Mouse (Mus musculus): ENCODE results near the gene Mospd3. TPM values are rescaled to one million over a fixed set of nuclear protein-coding genes. Genes with fewer than 3 reads are reported as not detected.

Mospd3 gene
- polyA plus RNA-seq, 1 experiment from 2014 or later = 81.7 TPM

DNA sequence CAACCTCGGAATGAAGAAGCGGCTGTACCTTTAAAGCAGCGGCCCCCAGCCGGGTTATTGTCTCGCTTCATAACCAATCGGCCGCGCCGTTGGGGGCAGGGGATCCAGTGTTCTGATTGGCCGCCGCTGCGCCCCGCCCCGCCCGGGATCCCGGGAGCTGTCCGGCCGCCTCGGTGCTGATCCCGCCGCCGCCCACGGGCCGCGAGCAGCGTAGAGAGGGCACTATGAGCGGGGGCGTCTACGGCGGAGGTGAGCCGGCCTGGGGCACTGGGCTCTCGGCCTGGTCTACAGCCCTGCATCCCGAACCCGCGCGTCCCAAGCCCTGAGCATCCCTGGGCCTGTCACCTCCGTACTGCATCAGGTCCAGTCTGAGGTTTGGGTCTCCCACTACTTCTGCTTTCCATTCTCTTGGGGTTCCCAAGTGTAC lies 47.4 kb downstream of the Mospd3 start, which contains the start of gene Actl6b:
Gene Actl6b (plus strand): TSS at position 107 of the 427 bp plus-strand sequence.
- DNase-seq (ENCODE audit: low spot score) (peak; percentile 90), ATAC-seq (ENCODE audit: low FRiP score) (peak; percentile 94)
- WGBS = 0% methylated on average over 37 of the region's 37 CpGs
- Histone ChIP-seq H3K9me3 (ENCODE audit: control insufficient read depth, low read length) (no peaks in the 10 kb centered on the region), H3K4me1 (replicated peaks; ENCODE audit: control insufficient read depth, insufficient read depth, low read length) (peaks cover 11% of the 10 kb centered on the region), H3K4me3 (replicated peaks; ENCODE audit: low read length) (peak within 1 kb of the TSS; percentile 69), H3K9ac (peak within 1 kb of the TSS; percentile 86), H3K27me3 (ENCODE audit: control insufficient read depth, insufficient read depth, low read length) (no peaks in the 10 kb centered on the region), H3K36me3 (replicated peaks; ENCODE audit: control insufficient read depth, insufficient read depth) (no peaks in the 10 kb centered on the region), H3K27ac (peak within 1 kb of the TSS; percentile 87), H3K4me2 (replicated peaks) (peak within 1 kb of the TSS; percentile 83)

DNA sequence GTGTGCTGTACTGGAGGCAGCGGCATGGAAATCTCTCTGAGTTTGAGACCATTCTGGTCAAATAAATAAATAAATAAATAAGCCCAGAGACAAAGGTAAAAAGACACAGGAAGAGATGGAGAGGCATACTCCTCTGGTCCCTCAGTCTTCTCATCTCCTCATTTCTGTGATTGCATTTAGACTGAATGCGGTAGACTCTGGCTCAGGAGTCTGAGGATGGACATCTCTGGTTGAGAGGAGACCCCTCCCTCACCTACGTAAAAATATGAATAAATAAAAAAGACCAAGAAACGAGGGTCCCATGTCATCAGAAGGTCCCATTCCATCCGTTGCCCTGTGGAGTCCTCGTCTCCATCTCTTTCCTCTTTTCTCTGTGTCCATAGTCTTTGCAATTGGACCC lies 47.9 kb downstream of the Mospd3 start:
- 21% methylated on average over 6 of the region's 6 CpGs for WGBS
- Histone ChIP-seq H3K27me3 (ENCODE audit: control insufficient read depth, insufficient read depth, low read length) (no peaks in the 10 kb centered on the region), H3K4me2 (replicated peaks) (peak overlapping the region; percentile 83), H3K36me3 (replicated peaks; ENCODE audit: control insufficient read depth, insufficient read depth) (no peaks in the 10 kb centered on the region), H3K27ac (peak overlapping the region; percentile 87), H3K9me3 (ENCODE audit: control insufficient read depth, low read length) (no peaks in the 10 kb centered on the region), H3K4me3 (replicated peaks; ENCODE audit: low read length) (peak overlapping the region; percentile 69), H3K4me1 (replicated peaks; ENCODE audit: control insufficient read depth, insufficient read depth, low read length) (peaks cover 11% of the 10 kb centered on the region), H3K9ac (peak overlapping the region; percentile 86)
- peak; percentile 58 for ATAC-seq (ENCODE audit: low FRiP score)
- no peak for DNase-seq (ENCODE audit: low spot score)

DNA sequence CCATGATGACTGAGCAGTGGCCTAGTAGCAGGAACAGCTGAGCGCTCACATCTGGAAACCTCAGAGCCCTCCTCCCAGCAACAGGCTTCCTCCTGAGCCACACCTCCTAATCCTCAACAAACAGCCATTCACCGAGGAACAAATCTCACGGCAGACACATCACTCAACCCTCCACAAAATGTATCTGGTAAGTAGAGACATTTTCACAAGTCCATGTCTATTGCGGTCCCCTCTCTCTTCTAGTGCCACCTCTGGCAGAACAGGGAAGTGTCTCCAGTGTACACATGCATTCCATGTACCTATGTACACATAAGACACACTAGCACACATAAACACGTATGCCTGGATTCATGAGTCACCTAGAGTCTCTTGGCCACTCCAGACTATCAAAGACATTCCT lies 49.7 kb downstream of the Mospd3 start:
- H3K4me3 ChIP-seq (replicated peaks; ENCODE audit: low read length) = no peak overlapping the region
- 76% methylated on average over 5 of the region's 5 CpGs for WGBS
- no peak overlapping the region for H3K27ac ChIP-seq

DNA sequence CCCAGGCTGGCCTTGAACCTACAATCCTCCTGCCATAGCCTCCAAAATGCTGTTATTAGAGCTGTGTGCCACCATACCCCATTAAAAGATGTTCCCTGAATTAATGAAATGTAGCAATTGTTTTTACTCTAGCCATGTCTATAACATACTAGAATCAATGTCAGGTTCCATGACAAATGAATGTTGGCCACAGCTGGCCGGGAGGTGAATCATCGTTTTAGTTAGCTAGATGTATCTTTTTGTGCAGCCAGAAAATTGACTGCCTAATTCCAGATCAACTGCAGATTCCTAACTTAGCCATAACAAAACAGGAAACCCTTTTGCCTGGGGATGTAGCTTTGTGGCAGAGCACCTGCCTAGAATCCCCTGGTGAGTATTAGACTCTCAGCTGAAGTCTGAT lies 51.0 kb downstream of the Mospd3 start:
- Histone ChIP-seq H3K4me1 (replicated peaks; ENCODE audit: control insufficient read depth, insufficient read depth, low read length) (peaks cover 9% of the 10 kb centered on the region), H3K27me3 (ENCODE audit: control insufficient read depth, insufficient read depth, low read length) (no peaks in the 10 kb centered on the region), H3K9me3 (ENCODE audit: control insufficient read depth, low read length) (no peaks in the 10 kb centered on the region), H3K4me2 (replicated peaks) (no peak overlapping the region), H3K27ac (no peak overlapping the region), H3K4me3 (replicated peaks; ENCODE audit: low read length) (no peak overlapping the region), H3K36me3 (replicated peaks; ENCODE audit: control insufficient read depth, insufficient read depth) (no peaks in the 10 kb centered on the region), H3K9ac (no peak overlapping the region)
- WGBS = 91% methylated on average over 2 of the region's 2 CpGs
- no peak for DNase-seq (ENCODE audit: low spot score)
- no peak for ATAC-seq (ENCODE audit: low FRiP score)

More for the DNA sequence above, 49.7 kb downstream of the Mospd3 start:
- Histone ChIP-seq H3K4me2 (replicated peaks) (no peak overlapping the region), H3K36me3 (replicated peaks; ENCODE audit: control insufficient read depth, insufficient read depth) (no peaks in the 10 kb centered on the region), H3K27me3 (ENCODE audit: control insufficient read depth, insufficient read depth, low read length) (no peaks in the 10 kb centered on the region), H3K9me3 (ENCODE audit: control insufficient read depth, low read length) (no peaks in the 10 kb centered on the region), H3K4me1 (replicated peaks; ENCODE audit: control insufficient read depth, insufficient read depth, low read length) (peaks cover 11% of the 10 kb centered on the region), H3K9ac (no peak overlapping the region)
- no peak for DNase-seq (ENCODE audit: low spot score)
- no peak for ATAC-seq (ENCODE audit: low FRiP score)

Other genes starting within 250 kb of the Mospd3 start
- gene Zan, start 124.0 kb downstream of the Mospd3 start, polyA plus RNA-seq (2014; fragmentation: Nextera tagmentation; extraction: Ambion mirVana) = 0.14 and 0.17 TPM in 2 replicates
- gene Pop7, start 98.5 kb downstream of the Mospd3 start, polyA plus RNA-seq (2014; fragmentation: Nextera tagmentation; extraction: Ambion mirVana) = 78.4 and 87.3 TPM in 2 replicates
- 14.2 and 16.0 TPM in 2 replicates for gene Gigyf1, start 82.5 kb downstream of the Mospd3 start, polyA plus RNA-seq (2014; fragmentation: Nextera tagmentation; extraction: Ambion mirVana)
- gene Epo, start 67.8 kb downstream of the Mospd3 start, polyA plus RNA-seq (2014; fragmentation: Nextera tagmentation; extraction: Ambion mirVana) = not detected in 2 replicates
- gene Gnb2, start 67.5 kb downstream of the Mospd3 start, polyA plus RNA-seq (2014; fragmentation: Nextera tagmentation; extraction: Ambion mirVana) = 593 and 621 TPM in 2 replicates
- gene Actl6b, start 47.5 kb downstream of the Mospd3 start, polyA plus RNA-seq (2014; fragmentation: Nextera tagmentation; extraction: Ambion mirVana) = 195 and 204 TPM in 2 replicates
- gene Tfr2, start 31.2 kb downstream of the Mospd3 start, polyA plus RNA-seq (2014; fragmentation: Nextera tagmentation; extraction: Ambion mirVana) = 5.3 and 5.6 TPM in 2 replicates
- 23.9 and 28.5 TPM in 2 replicates for gene Pcolce, start 12.7 kb upstream of the Mospd3 start, polyA plus RNA-seq (2014; fragmentation: Nextera tagmentation; extraction: Ambion mirVana)
- 0.12 TPM in 1 of 2 replicates, not detected in the other for gene Fbxo24, start 27.9 kb upstream of the Mospd3 start, polyA plus RNA-seq (2014; fragmentation: Nextera tagmentation; extraction: Ambion mirVana)
- gene Lrch4, start 28.1 kb upstream of the Mospd3 start, polyA plus RNA-seq (2014; fragmentation: Nextera tagmentation; extraction: Ambion mirVana) = 19.0 and 23.4 TPM in 2 replicates
- gene Gm20605, start 28.1 kb upstream of the Mospd3 start, polyA plus RNA-seq (2014; fragmentation: Nextera tagmentation; extraction: Ambion mirVana) = 5.3 and 6.5 TPM in 2 replicates
- 4.9 and 5.8 TPM in 2 replicates for gene Sap25, start 40.3 kb upstream of the Mospd3 start, polyA plus RNA-seq (2014; fragmentation: Nextera tagmentation; extraction: Ambion mirVana)
- 0.15 TPM in 1 of 2 replicates, not detected in the other for gene Irs3, start 44.7 kb upstream of the Mospd3 start, polyA plus RNA-seq (2014; fragmentation: Nextera tagmentation; extraction: Ambion mirVana)
- 11.8 and 12.2 TPM in 2 replicates for gene Agfg2, start 83.7 kb upstream of the Mospd3 start, polyA plus RNA-seq (2014; fragmentation: Nextera tagmentation; extraction: Ambion mirVana)
- 14.2 and 18.8 TPM in 2 replicates for gene Nyap1, start 140.5 kb upstream of the Mospd3 start, polyA plus RNA-seq (2014; fragmentation: Nextera tagmentation; extraction: Ambion mirVana)
- gene Tsc22d4, start 144.7 kb upstream of the Mospd3 start, polyA plus RNA-seq (2014; fragmentation: Nextera tagmentation; extraction: Ambion mirVana) = 67.6 and 72.8 TPM in 2 replicates
- gene Ppp1r35, start 177.8 kb upstream of the Mospd3 start, polyA plus RNA-seq (2014; fragmentation: Nextera tagmentation; extraction: Ambion mirVana) = 51.1 and 58.7 TPM in 2 replicates
- gene Mepce, start 186.6 kb upstream of the Mospd3 start, polyA plus RNA-seq (2014; fragmentation: Nextera tagmentation; extraction: Ambion mirVana) = 11.0 and 11.7 TPM in 2 replicates
- gene Zcwpw1, start 186.7 kb upstream of the Mospd3 start, polyA plus RNA-seq (2014; fragmentation: Nextera tagmentation; extraction: Ambion mirVana) = 7.9 and 8.3 TPM in 2 replicates
- 0.40 and 0.62 TPM in 2 replicates for gene Pilra, start 235.2 kb upstream of the Mospd3 start, polyA plus RNA-seq (2014; fragmentation: Nextera tagmentation; extraction: Ambion mirVana)

Data from hindbrain, embryonic 14.5 days (tissue).